Mouse (Mus musculus) erythroblast, embryonic 14.5 days (primary cell): ENCODE results near the gene Med19. TPM values are rescaled to one million over a fixed set of nuclear protein-coding genes. Genes with fewer than 3 reads are reported as not detected.

Source experiments
- H3K27me3 ChIP-seq: 2 replicates; pipeline ENCODE4 v1.6.1; 2012; ENCODE audit warnings: inconsistent platforms; ENCODE audit not compliant: control insufficient read depth
- H3K36me3 ChIP-seq: 2 replicates; pipeline ENCODE4 v1.6.1; 2012; ENCODE audit warnings: mild to moderate bottlenecking, inconsistent platforms; ENCODE audit not compliant: control insufficient read depth
- H3K4me1 ChIP-seq: 2 replicates; pipeline ENCODE4 v1.6.1; 2012; ENCODE audit warnings: inconsistent platforms; ENCODE audit not compliant: control insufficient read depth
- H3K4me3 ChIP-seq: replicated peaks from 2 replicates; pipeline ENCODE3; 2012; ENCODE audit warnings: moderate library complexity, mild to moderate bottlenecking, inconsistent platforms
- H3K9me3 ChIP-seq: 2 replicates; pipeline ENCODE4 v1.6.1; 2012; ENCODE audit warnings: low read length, inconsistent platforms, mixed read lengths; ENCODE audit not compliant: control insufficient read depth
- GATA1 ChIP-seq: IDR thresholded peaks from 2 replicates; pipeline ENCODE4 v1.6.1; 2012; ENCODE audit warnings: low read length, inconsistent platforms, mixed read lengths
- TAL1 ChIP-seq: IDR thresholded peaks from 3 replicates; pipeline ENCODE4 v1.6.1; 2012; ENCODE audit warnings: low read length, inconsistent platforms, mixed read lengths
- polyA plus RNA-seq: library from polyadenylated mRNA; stranded (reverse); fragments of >175 nt; gene quantifications from 2 replicates; pipeline ENCODE4 v1.2.3, GENCODE M21; 2012

Med19 gene
- polyA plus RNA-seq, 1 experiment: 3.1 TPM

GRCm38 (mm10) chr2:84682605-84683183, 4.5 kb downstream of the Med19 start:
- TF ChIP-seq TAL1: peak; percentile 62; the same call in 2 of the 3 replicates
- peak; percentile 88 for TF ChIP-seq GATA1
- peaks cover 74% of the 10 kb centered on the region for H3K36me3 ChIP-seq
- peak overlapping the region; percentile 63 for H3K4me3 ChIP-seq

GRCm38 (mm10) chr2:84688080-84688844, 10.1 kb downstream of the Med19 start:
- peaks cover 35% of the 10 kb centered on the region for H3K4me1 ChIP-seq
- no peaks in the 10 kb centered on the region for H3K27me3 ChIP-seq
- H3K4me3 ChIP-seq: no peak overlapping the region
- TF ChIP-seq TAL1: peak; percentile 31; the same call in 1 of the 3 replicates
- no peak for TF ChIP-seq GATA1
- H3K9me3 ChIP-seq: no peaks in the 10 kb centered on the region
- H3K36me3 ChIP-seq: peaks cover 95% of the 10 kb centered on the region

More at GRCm38 (mm10) chr2:84682605-84683183, 4.5 kb downstream of the Med19 start:
- Histone ChIP-seq H3K4me1 (peaks cover 59% of the 10 kb centered on the region), H3K9me3 (no peaks in the 10 kb centered on the region), H3K27me3 (no peaks in the 10 kb centered on the region)

- H3K27me3 ChIP-seq: no peaks in the 10 kb centered on the region
- TF ChIP-seq TAL1: no peak
- no peak for TF ChIP-seq GATA1
- no peak overlapping the region for H3K4me3 ChIP-seq
- H3K9me3 ChIP-seq: no peaks in the 10 kb centered on the region
- peaks cover 21% of the 10 kb centered on the region for H3K4me1 ChIP-seq
- peaks cover 98% of the 10 kb centered on the region for H3K36me3 ChIP-seq
Observed at GRCm38 (mm10) chr2:84690050-84690449, 11.8 kb downstream of the Med19 start.

GRCm38 (mm10) chr2:84695007-84695695, 16.9 kb downstream of the Med19 start:
- H3K9me3 ChIP-seq: no peaks in the 10 kb centered on the region
- no peak overlapping the region for H3K4me3 ChIP-seq
- no peaks in the 10 kb centered on the region for H3K27me3 ChIP-seq
- H3K36me3 ChIP-seq: peaks cover 97% of the 10 kb centered on the region
- peaks cover under 1% of the 10 kb centered on the region for H3K4me1 ChIP-seq
- TF ChIP-seq TAL1: no peak
- TF ChIP-seq GATA1: no peak

- H3K4me1 ChIP-seq: peaks cover 37% of the 10 kb centered on the region
- no peaks in the 10 kb centered on the region for H3K27me3 ChIP-seq
- peaks cover 97% of the 10 kb centered on the region for H3K36me3 ChIP-seq
- no peaks in the 10 kb centered on the region for H3K9me3 ChIP-seq
- TF ChIP-seq TAL1 (no peak), GATA1 (no peak)
- no peak overlapping the region for H3K4me3 ChIP-seq
Observed at GRCm38 (mm10) chr2:84703497-84703896, 25.3 kb downstream of the Med19 start.

GRCm38 (mm10) chr2:84704329-84704728, 26.1 kb downstream of the Med19 start:
- H3K4me3 ChIP-seq: no peak overlapping the region
- peaks cover 97% of the 10 kb centered on the region for H3K36me3 ChIP-seq
- H3K27me3 ChIP-seq: no peaks in the 10 kb centered on the region
- H3K4me1 ChIP-seq: peaks cover 46% of the 10 kb centered on the region
- TF ChIP-seq TAL1 (no peak), GATA1 (no peak)
- no peaks in the 10 kb centered on the region for H3K9me3 ChIP-seq

GRCm38 (mm10) chr2:84705295-84705694, 27.1 kb downstream of the Med19 start:
- TF ChIP-seq GATA1 (no peak), TAL1 (no peak)
- Histone ChIP-seq H3K4me3 (no peak overlapping the region), H3K27me3 (no peaks in the 10 kb centered on the region), H3K9me3 (no peaks in the 10 kb centered on the region), H3K36me3 (peaks cover 97% of the 10 kb centered on the region), H3K4me1 (peaks cover 53% of the 10 kb centered on the region)

- Histone ChIP-seq H3K4me1 (peaks cover 71% of the 10 kb centered on the region), H3K4me3 (no peak overlapping the region), H3K36me3 (peaks cover 98% of the 10 kb centered on the region), H3K9me3 (no peaks in the 10 kb centered on the region), H3K27me3 (no peaks in the 10 kb centered on the region)
- TF ChIP-seq GATA1 (no peak), TAL1 (no peak)
Observed at GRCm38 (mm10) chr2:84707523-84707922, 29.3 kb downstream of the Med19 start.

GRCm38 (mm10) chr2:84711898-84712297, 33.7 kb downstream of the Med19 start:
- peaks cover 61% of the 10 kb centered on the region for H3K36me3 ChIP-seq

More at GRCm38 (mm10) chr2:84711898-84712297, 33.7 kb downstream of the Med19 start:
- Histone ChIP-seq H3K4me3 (no peak overlapping the region), H3K27me3 (no peaks in the 10 kb centered on the region), H3K4me1 (peaks cover 69% of the 10 kb centered on the region), H3K9me3 (no peaks in the 10 kb centered on the region)
- TF ChIP-seq GATA1: no peak
- TF ChIP-seq TAL1: no peak; the same call in 2 of the 3 replicates
